ENCODE assay signal across 8 mouse cellular contexts in genomic region chr3:108185460-108186097, GRCm38 (mm10). TPM values are rescaled to one million over a fixed set of nuclear protein-coding genes. Genes with fewer than 3 reads are reported as not detected.
DNase-seq lines count a peak whose midpoint lies in the region; ATAC-seq and TF ChIP-seq lines count a peak whose summit lies in the region.

No protein-coding gene starts in this region.

- no peak for DNase-seq in kidney, adult 2 months
- DNase-seq in kidney, postnatal 25 days = no peak
- peak; percentile 33 for DNase-seq in NIH3T3 (ENCODE audit: low read depth)
- no peak for DNase-seq in heart, postnatal 0 days (ENCODE audit: low spot score)
- no peak for DNase-seq in midbrain, embryonic 11.5 days (ENCODE audit: low spot score, missing footprints)
- DNase-seq in adrenal gland, postnatal 36 days = no peak
- no peak for DNase-seq in cerebellum, adult 18-20 months

- H3K9me3 ChIP-seq in heart, postnatal 0 days (replicated peaks; ENCODE audit: control insufficient read depth, low read length) = no peaks in the 10 kb centered on the region
- no peaks in the 10 kb centered on the region for H3K9me3 ChIP-seq in midbrain, embryonic 11.5 days (ENCODE audit: control insufficient read depth, low read length)

- no peak for ATAC-seq in heart, postnatal 0 days (ENCODE audit: insufficient read depth, low read depth)
- ATAC-seq in midbrain, embryonic 11.5 days (ENCODE audit: low FRiP score) = no peak
- ATAC-seq in inflammation-experienced regulatory T-cells, adult 6 months = no peak

- no peak for TF ChIP-seq CTCF in kidney, adult 2 months (conservative IDR thresholded peaks at IDR 0.05; ENCODE audit: insufficient read depth, insufficient read length, low read depth, low read length)
- no peak for TF ChIP-seq CTCF in heart, postnatal 0 days (IDR thresholded peaks at IDR 0.05; ENCODE audit: low read depth)

- no peaks in the 10 kb centered on the region for H3K36me3 ChIP-seq in kidney, adult 2 months (ENCODE audit: control insufficient read depth, insufficient read depth, low read length)
- H3K36me3 ChIP-seq in heart, postnatal 0 days (replicated peaks; ENCODE audit: control insufficient read depth, insufficient read depth, low read length) = no peaks in the 10 kb centered on the region
- H3K36me3 ChIP-seq in midbrain, embryonic 11.5 days (ENCODE audit: control insufficient read depth, insufficient read depth, low read length) = no peaks in the 10 kb centered on the region

- no peak overlapping the region for H3K27ac ChIP-seq in kidney, adult 2 months (ENCODE audit: insufficient read depth, low read depth, low read length)
- H3K27ac ChIP-seq in heart, postnatal 0 days (ENCODE audit: low read depth) = no peak overlapping the region
- no peak overlapping the region for H3K27ac ChIP-seq in midbrain, embryonic 11.5 days (ENCODE audit: low read depth, low read length)

- H3K4me3 ChIP-seq in kidney, adult 2 months (ENCODE audit: insufficient read depth, low read depth, low read length) = peak overlapping the region; percentile 71
- peak overlapping the region; percentile 71 for H3K4me3 ChIP-seq in heart, postnatal 0 days (ENCODE audit: low read depth, low read length)
- peak overlapping the region; percentile 74 for H3K4me3 ChIP-seq in midbrain, embryonic 11.5 days (ENCODE audit: low read depth, low read length)

- H3K4me1 ChIP-seq in kidney, adult 2 months (ENCODE audit: control insufficient read depth, insufficient read depth, low read length) = peaks cover 4% of the 10 kb centered on the region; the same call in 1 of the 2 replicates
- H3K4me1 ChIP-seq in heart, postnatal 0 days (ENCODE audit: control insufficient read depth, insufficient read depth) = no peaks in the 10 kb centered on the region
- peaks cover 11% of the 10 kb centered on the region for H3K4me1 ChIP-seq in midbrain, embryonic 11.5 days (ENCODE audit: control insufficient read depth, insufficient read depth, low read length)

- 0 out of 2 replicates have a peak overlapping the region, but pooled peaks have one; percentile 54 for H3K9ac ChIP-seq in heart, postnatal 0 days (replicated peaks; ENCODE audit: low read depth, low read length)
- H3K9ac ChIP-seq in midbrain, embryonic 11.5 days (ENCODE audit: low read length) = no peak overlapping the region; the same call in 1 of the 2 replicates

- WGBS in kidney, adult 2 months = 4% methylated on average over 16 of the region's 16 CpGs
- 5% methylated on average over 16 of the region's 16 CpGs for WGBS in heart, postnatal 0 days
- 5% methylated on average over 16 of the region's 16 CpGs for WGBS in midbrain, embryonic 11.5 days

- peak overlapping the region; percentile 89 for H3K4me2 ChIP-seq in heart, postnatal 0 days (ENCODE audit: low read depth, low read length)
- peak overlapping the region; percentile 93 for H3K4me2 ChIP-seq in midbrain, embryonic 11.5 days

- no peak for TF ChIP-seq EP300 in heart, postnatal 0 days (IDR thresholded peaks at IDR 0.05; ENCODE audit: low read depth)

- TF ChIP-seq POLR2A in kidney, adult 2 months (IDR thresholded peaks at IDR 0.05; ENCODE audit: low read depth, low read length) = no peak

- H3K27me3 ChIP-seq in kidney, adult 2 months (replicated peaks; ENCODE audit: control insufficient read depth, insufficient read depth, low read length) = no peaks in the 10 kb centered on the region
- peaks cover 5% of the 10 kb centered on the region; the same call in 1 of the 2 replicates for H3K27me3 ChIP-seq in heart, postnatal 0 days (ENCODE audit: control insufficient read depth, insufficient read depth, low read length)
- peaks cover 6% of the 10 kb centered on the region; the same call in 1 of the 2 replicates for H3K27me3 ChIP-seq in midbrain, embryonic 11.5 days (ENCODE audit: control insufficient read depth, insufficient read depth, low read length)

RNA-seq across cellular contexts. Expression of gene Amigo1, which starts 0.6 kb away (rescaled TPM):
- 18.4 and 25.7 TPM in 2 replicates for polyA plus RNA-seq in kidney, adult 2 months (2012; rRNA removed)
- 5.0 and 11.9 TPM in 2 replicates for total RNA-seq in heart, postnatal 0 days (2014; rRNA removed; ENCODE audit: low replicate concordance)
- 3.5 and 3.8 TPM in 2 replicates for polyA plus RNA-seq in heart, postnatal 0 days (2015; fragmentation: Nextera tagmentation; extraction: Ambion mirVana)
- 4.2 and 4.3 TPM in 2 replicates for polyA plus RNA-seq in midbrain, embryonic 11.5 days (2014; fragmentation: Nextera tagmentation; extraction: Ambion mirVana)
- under 1 TPM; 0.33 to 0.53 (median 0.51) TPM for polyA plus RNA-seq in inflammation-experienced regulatory T-cells, adult 6 months (2017; shearing (Covaris generic))
- 10 to 100 TPM; 20.0 to 22.3 TPM for total RNA-seq in adrenal gland, postnatal 36 days (2021)

RNA-seq across cellular contexts. Expression of gene Cyb561d1, which starts 15.4 kb away (rescaled TPM):
- 7.0 and 7.1 TPM in 2 replicates for polyA plus RNA-seq in kidney, adult 2 months (2012; rRNA removed)
- total RNA-seq in heart, postnatal 0 days (2014; rRNA removed; ENCODE audit: low replicate concordance) = 4.0 and 4.7 TPM in 2 replicates
- polyA plus RNA-seq in heart, postnatal 0 days (2015; fragmentation: Nextera tagmentation; extraction: Ambion mirVana) = 3.4 and 3.5 TPM in 2 replicates
- 2.3 and 3.0 TPM in 2 replicates for polyA plus RNA-seq in midbrain, embryonic 11.5 days (2014; fragmentation: Nextera tagmentation; extraction: Ambion mirVana)
- polyA plus RNA-seq in inflammation-experienced regulatory T-cells, adult 6 months (2017; shearing (Covaris generic)) = 1 to 10 TPM; 6.6 to 7.3 (median 7.1) TPM
- 1 to 10 TPM; 6.5 to 7.7 TPM for total RNA-seq in adrenal gland, postnatal 36 days (2021)

RNA-seq across cellular contexts. Expression of gene Atxn7l2, which starts 25.2 kb away (rescaled TPM):
- polyA plus RNA-seq in kidney, adult 2 months (2012; rRNA removed) = 23.1 and 29.3 TPM in 2 replicates
- 3.1 and 6.0 TPM in 2 replicates for total RNA-seq in heart, postnatal 0 days (2014; rRNA removed; ENCODE audit: low replicate concordance)
- polyA plus RNA-seq in heart, postnatal 0 days (2015; fragmentation: Nextera tagmentation; extraction: Ambion mirVana) = 4.1 and 4.3 TPM in 2 replicates
- 16.9 and 18.3 TPM in 2 replicates for polyA plus RNA-seq in midbrain, embryonic 11.5 days (2014; fragmentation: Nextera tagmentation; extraction: Ambion mirVana)
- polyA plus RNA-seq in inflammation-experienced regulatory T-cells, adult 6 months (2017; shearing (Covaris generic)) = 1 to 10 TPM; 4.7 to 5.9 (median 5.6) TPM
- 1 to 10 TPM; 7.6 to 9.7 TPM for total RNA-seq in adrenal gland, postnatal 36 days (2021)

RNA-seq across cellular contexts. Expression of gene Gpr61, which starts 30.9 kb away (rescaled TPM):
- polyA plus RNA-seq in kidney, adult 2 months (2012; rRNA removed) = not detected in 2 replicates
- 0.04 TPM in 1 of 2 replicates, not detected in the other for total RNA-seq in heart, postnatal 0 days (2014; rRNA removed; ENCODE audit: low replicate concordance)
- 0.05 and 0.11 TPM in 2 replicates for polyA plus RNA-seq in heart, postnatal 0 days (2015; fragmentation: Nextera tagmentation; extraction: Ambion mirVana)
- 0.19 and 0.40 TPM in 2 replicates for polyA plus RNA-seq in midbrain, embryonic 11.5 days (2014; fragmentation: Nextera tagmentation; extraction: Ambion mirVana)
- not detected for polyA plus RNA-seq in inflammation-experienced regulatory T-cells, adult 6 months (2017; shearing (Covaris generic))
- total RNA-seq in adrenal gland, postnatal 36 days (2021) = under 1 TPM; 0.13 to 0.16 TPM

RNA-seq across cellular contexts. Expression of gene Gnai3, which starts 39.6 kb away (rescaled TPM):
- 21.3 and 31.0 TPM in 2 replicates for polyA plus RNA-seq in kidney, adult 2 months (2012; rRNA removed)
- total RNA-seq in heart, postnatal 0 days (2014; rRNA removed; ENCODE audit: low replicate concordance) = 30.2 and 41.0 TPM in 2 replicates
- polyA plus RNA-seq in heart, postnatal 0 days (2015; fragmentation: Nextera tagmentation; extraction: Ambion mirVana) = 35.8 and 37.4 TPM in 2 replicates
- polyA plus RNA-seq in midbrain, embryonic 11.5 days (2014; fragmentation: Nextera tagmentation; extraction: Ambion mirVana) = 217 and 240 TPM in 2 replicates
- polyA plus RNA-seq in inflammation-experienced regulatory T-cells, adult 6 months (2017; shearing (Covaris generic)) = 100 to 1,000 TPM in 1 of 3 experiments, 10 to 100 TPM in 2; 90.7 to 140 (median 97.6) TPM
- total RNA-seq in adrenal gland, postnatal 36 days (2021) = 100 to 1,000 TPM; 159 to 181 TPM
